Mouse (Mus musculus) neural tube, embryonic 11.5 days (tissue): ENCODE measurements at regions not wholly inside any gene's neighbourhood (a gene's known extent, or its start where the extent isn't known, plus 50 kb on each side); places are given as distances from the start of the nearest gene placed in this dataset.
"Not testable (repeated sequence)": the region's sequence is repeated elsewhere in the genome, so short reads cannot be mapped to it uniquely, and the experiment has no call there.

Source experiments
- ATAC-seq: fragments of 200-750 bp; cut with Nextera tagmentation; 2 replicates; pipeline ENCODE4 v1.8.0; 2017; ENCODE audit warnings: moderate number of reproducible peaks, mild to moderate bottlenecking, moderate TSS enrichment, moderate library complexity; ENCODE audit not compliant: insufficient read depth, low FRiP score, low TSS enrichment
- DNase-seq: peaks from one replicate; pipeline ENCODE4 v3.0.0-alpha.2; 2015; ENCODE audit warnings: low spot score
- H3K27ac ChIP-seq: fragments of 300-500 bp; sonication (generic); 2 replicates; pipeline ENCODE4 v1.5.1; 2014; ENCODE audit warnings: low read depth, mild to moderate bottlenecking, low read length
- H3K27me3 ChIP-seq: fragments of 300-500 bp; sonication (generic); 2 replicates; pipeline ENCODE4 v1.6.1; 2014; ENCODE audit warnings: mild to moderate bottlenecking, low read length, mixed read lengths; ENCODE audit not compliant: control insufficient read depth, insufficient read depth
- H3K36me3 ChIP-seq: fragments of 300-500 bp; sonication (generic); 2 replicates; pipeline ENCODE4 v1.6.1; 2014; ENCODE audit warnings: mild to moderate bottlenecking, low read length, moderate library complexity, mixed read lengths; ENCODE audit not compliant: control insufficient read depth, insufficient read depth
- H3K4me1 ChIP-seq: fragments of 300-500 bp; sonication (generic); 2 replicates; pipeline ENCODE4 v1.6.1; 2014; ENCODE audit warnings: low read length, mixed read lengths; ENCODE audit not compliant: control insufficient read depth, insufficient read depth
- H3K4me2 ChIP-seq: fragments of 300-500 bp; sonication (generic); 2 replicates; pipeline ENCODE4 v1.6.1; 2014; ENCODE audit warnings: low read depth, mild to moderate bottlenecking, moderate library complexity
- H3K4me3 ChIP-seq: fragments of 300-500 bp; sonication (generic); 2 replicates; pipeline ENCODE4 v1.5.1; 2014; ENCODE audit warnings: low read depth, low read length
- H3K9ac ChIP-seq: fragments of 300-500 bp; sonication (generic); 2 replicates; pipeline ENCODE4 v1.6.1; 2014; ENCODE audit warnings: mild to moderate bottlenecking, low read length
- H3K9me3 ChIP-seq: fragments of 300-500 bp; sonication (generic); 2 replicates; pipeline ENCODE4 v1.6.1; 2016; ENCODE audit warnings: low read length; ENCODE audit not compliant: control insufficient read depth
- WGBS: fragments of 180-500 bp; shearing (Covaris S2); extraction: QIAGEN DNeasy Blood & Tissue Kit; methylation state at CpG from one replicate; pipeline ENCODE4 v1.1.7; 2014; 5-methylcytosine and 5-hydroxymethylcytosine counted together

GRCm38 (mm10) chr2:72648294-72648693 lies 172.3 kb downstream of the Cdca7 start:
- ATAC-seq (no peak), DNase-seq (no peak)
- WGBS = 60% methylated on average over 5 of the region's 5 CpGs
- H3K9me3 ChIP-seq = no peaks in the 10 kb centered on the region
- H3K36me3 ChIP-seq = no peaks in the 10 kb centered on the region
- no peak overlapping the region for H3K27ac ChIP-seq
- no peaks in the 10 kb centered on the region for H3K27me3 ChIP-seq
- H3K4me3 ChIP-seq = no peak overlapping the region
- no peaks in the 10 kb centered on the region for H3K4me1 ChIP-seq
- H3K9ac ChIP-seq = no peak overlapping the region
- H3K4me2 ChIP-seq = no peak overlapping the region

- H3K9ac ChIP-seq = no peak overlapping the region
- ATAC-seq = no peak
- no peaks in the 10 kb centered on the region for H3K27me3 ChIP-seq
- 80% methylated on average over 9 of the region's 9 CpGs for WGBS
- H3K27ac ChIP-seq = no peak overlapping the region
- H3K4me1 ChIP-seq = no peaks in the 10 kb centered on the region
- no peaks in the 10 kb centered on the region for H3K36me3 ChIP-seq
- H3K4me3 ChIP-seq = no peak overlapping the region
- DNase-seq = no peak
- H3K4me2 ChIP-seq = no peak overlapping the region
- no peaks in the 10 kb centered on the region for H3K9me3 ChIP-seq
Measured at GRCm38 (mm10) chr2:72655864-72656263, 179.9 kb downstream of the Cdca7 start.

DNA sequence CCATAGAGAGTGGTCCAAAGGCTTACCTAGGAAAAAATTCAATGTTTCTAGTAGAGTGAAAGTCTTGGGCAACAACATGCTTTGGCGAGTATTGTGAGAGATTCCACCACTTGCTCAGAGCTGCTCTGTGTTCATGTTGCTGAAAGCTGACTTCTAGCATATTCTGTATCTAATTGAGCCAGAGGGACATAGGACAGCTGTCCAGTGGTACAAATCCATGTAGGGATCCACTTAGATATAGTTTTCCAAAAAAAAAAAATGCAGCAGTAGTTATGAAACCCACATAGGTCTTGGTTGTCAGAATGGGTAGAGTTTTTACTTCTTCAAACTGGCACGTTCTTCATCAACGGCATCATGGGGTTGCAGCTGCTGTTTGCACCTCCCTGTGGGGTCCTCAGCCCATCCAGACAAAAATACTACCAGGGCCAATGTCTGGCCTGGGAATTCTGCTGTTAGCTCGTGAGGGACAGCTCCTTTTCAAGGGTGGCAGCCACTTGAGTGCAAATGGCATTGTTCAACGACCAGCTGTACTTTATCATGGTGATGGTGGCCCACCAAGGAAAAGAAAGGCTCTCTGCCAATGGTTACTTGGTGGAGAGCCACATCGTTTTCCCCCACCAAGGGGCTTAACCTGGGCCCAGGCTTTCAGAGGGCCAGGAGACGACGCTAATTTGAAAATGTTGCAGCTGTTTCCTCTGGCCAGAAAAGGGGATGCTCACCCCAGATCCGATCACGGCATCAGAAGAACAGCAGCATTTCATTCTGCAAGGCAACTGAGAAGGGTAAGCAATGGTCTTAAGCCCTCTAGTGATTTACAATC lies 181.4 kb downstream of the Cdca7 start:
- no peak overlapping the region for H3K27ac ChIP-seq
- no peaks in the 10 kb centered on the region for H3K4me1 ChIP-seq
- no peak for ATAC-seq
- H3K36me3 ChIP-seq = no peaks in the 10 kb centered on the region
- H3K9me3 ChIP-seq = no peaks in the 10 kb centered on the region
- H3K4me3 ChIP-seq = no peak overlapping the region
- 71% methylated on average over 10 of the region's 10 CpGs for WGBS
- no peak overlapping the region for H3K9ac ChIP-seq
- DNase-seq = no peak
- no peaks in the 10 kb centered on the region for H3K27me3 ChIP-seq
- no peak overlapping the region for H3K4me2 ChIP-seq

DNA sequence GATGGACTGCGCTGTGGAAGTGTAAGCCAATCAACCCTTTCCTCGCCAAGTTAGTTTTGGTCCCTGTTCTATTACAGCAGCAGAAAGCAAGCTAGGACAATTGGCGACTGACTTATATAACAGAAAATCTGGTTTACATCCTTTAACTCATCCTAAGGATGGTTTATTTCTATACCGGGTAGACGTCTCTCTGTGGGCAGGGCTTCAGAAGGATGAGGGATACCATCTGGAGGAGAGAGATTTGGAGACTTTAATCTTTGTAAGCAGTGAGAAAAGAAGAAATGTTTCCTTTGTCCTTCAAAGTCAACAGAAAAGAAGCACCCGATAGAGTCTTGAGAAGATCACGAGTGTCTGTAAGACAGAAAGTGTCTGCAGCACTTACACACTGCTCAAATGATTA lies 186.4 kb downstream of the Cdca7 start:
- Histone ChIP-seq H3K4me1 (no peaks in the 10 kb centered on the region), H3K4me2 (no peak overlapping the region), H3K4me3 (no peak overlapping the region), H3K9me3 (no peaks in the 10 kb centered on the region), H3K27me3 (no peaks in the 10 kb centered on the region), H3K9ac (no peak overlapping the region), H3K27ac (no peak overlapping the region), H3K36me3 (no peaks in the 10 kb centered on the region)
- 88% methylated on average over 7 of the region's 7 CpGs for WGBS
- ATAC-seq = no peak
- no peak for DNase-seq

DNA sequence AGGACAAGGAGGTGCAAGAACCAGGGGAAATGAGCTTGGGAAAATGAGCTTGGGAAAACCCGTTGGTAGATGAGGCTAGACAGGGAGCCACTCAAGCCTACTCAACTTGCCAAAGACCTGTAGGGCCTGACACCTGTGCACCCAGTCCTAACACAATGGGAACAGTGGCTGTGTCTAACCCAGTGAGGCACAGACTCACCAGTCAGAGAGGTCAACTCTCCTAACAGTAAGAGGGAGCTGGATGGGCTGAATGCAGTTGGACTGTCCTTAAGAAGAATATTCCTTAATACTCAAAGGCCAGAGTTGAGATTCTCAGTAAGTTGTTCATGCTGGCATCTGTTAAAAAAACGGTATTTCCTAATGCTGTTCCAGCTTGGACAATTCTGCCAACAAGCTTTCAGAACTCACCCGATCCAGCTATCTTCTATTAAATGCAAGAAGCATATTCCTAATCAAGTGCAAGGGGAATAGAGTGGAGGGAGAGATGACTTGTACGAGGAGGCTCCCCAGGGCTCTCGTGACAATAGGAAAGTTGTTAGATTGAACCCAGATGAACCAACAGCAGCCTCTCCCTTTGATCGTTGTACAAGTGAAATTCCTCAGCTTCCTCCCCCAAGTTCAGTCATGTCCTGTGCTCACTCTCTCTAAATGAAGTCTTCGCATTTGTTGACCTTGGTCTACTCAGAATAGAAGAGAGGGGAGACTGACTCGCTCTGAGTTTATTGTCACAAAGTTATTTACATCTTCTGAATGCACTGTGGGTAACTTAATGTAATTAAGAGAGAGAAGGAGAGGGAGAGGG lies 187.2 kb downstream of the Cdca7 start:
- H3K4me3 ChIP-seq = no peak overlapping the region
- no peaks in the 10 kb centered on the region for H3K4me1 ChIP-seq
- ATAC-seq (no peak), DNase-seq (no peak)
- H3K9me3 ChIP-seq = no peaks in the 10 kb centered on the region
- 73% methylated on average over 8 of the region's 8 CpGs for WGBS
- H3K36me3 ChIP-seq = no peaks in the 10 kb centered on the region
- no peaks in the 10 kb centered on the region for H3K27me3 ChIP-seq
- H3K9ac ChIP-seq = no peak overlapping the region
- H3K27ac ChIP-seq = no peak overlapping the region
- no peak overlapping the region for H3K4me2 ChIP-seq

DNA sequence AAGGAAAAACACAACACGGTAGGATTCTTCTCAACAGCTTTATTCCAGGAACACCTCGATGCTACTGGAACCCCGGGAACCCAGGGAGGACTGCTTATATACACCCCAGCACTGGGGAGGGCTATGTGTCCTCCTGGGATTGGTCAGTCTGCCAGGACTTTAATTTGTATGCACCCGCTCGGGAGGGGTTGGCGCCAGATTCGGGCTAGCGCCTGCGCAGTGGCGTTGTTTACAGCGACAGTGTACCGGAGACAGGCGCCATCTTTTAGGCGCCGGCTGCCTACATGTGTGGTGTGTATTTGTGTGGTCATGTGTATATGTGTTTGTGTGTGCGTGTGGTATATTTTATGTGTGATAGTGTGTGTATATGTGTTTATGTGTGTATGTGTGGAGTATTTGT lies 191.4 kb downstream of the Cdca7 start:
- not testable (repeated sequence) for H3K9ac ChIP-seq, H3K27me3 ChIP-seq, H3K36me3 ChIP-seq, H3K4me3 ChIP-seq, DNase-seq, H3K27ac ChIP-seq, ATAC-seq, H3K9me3 ChIP-seq, H3K4me2 ChIP-seq, H3K4me1 ChIP-seq
- WGBS = 96% methylated on average over 16 of the region's 16 CpGs

DNA sequence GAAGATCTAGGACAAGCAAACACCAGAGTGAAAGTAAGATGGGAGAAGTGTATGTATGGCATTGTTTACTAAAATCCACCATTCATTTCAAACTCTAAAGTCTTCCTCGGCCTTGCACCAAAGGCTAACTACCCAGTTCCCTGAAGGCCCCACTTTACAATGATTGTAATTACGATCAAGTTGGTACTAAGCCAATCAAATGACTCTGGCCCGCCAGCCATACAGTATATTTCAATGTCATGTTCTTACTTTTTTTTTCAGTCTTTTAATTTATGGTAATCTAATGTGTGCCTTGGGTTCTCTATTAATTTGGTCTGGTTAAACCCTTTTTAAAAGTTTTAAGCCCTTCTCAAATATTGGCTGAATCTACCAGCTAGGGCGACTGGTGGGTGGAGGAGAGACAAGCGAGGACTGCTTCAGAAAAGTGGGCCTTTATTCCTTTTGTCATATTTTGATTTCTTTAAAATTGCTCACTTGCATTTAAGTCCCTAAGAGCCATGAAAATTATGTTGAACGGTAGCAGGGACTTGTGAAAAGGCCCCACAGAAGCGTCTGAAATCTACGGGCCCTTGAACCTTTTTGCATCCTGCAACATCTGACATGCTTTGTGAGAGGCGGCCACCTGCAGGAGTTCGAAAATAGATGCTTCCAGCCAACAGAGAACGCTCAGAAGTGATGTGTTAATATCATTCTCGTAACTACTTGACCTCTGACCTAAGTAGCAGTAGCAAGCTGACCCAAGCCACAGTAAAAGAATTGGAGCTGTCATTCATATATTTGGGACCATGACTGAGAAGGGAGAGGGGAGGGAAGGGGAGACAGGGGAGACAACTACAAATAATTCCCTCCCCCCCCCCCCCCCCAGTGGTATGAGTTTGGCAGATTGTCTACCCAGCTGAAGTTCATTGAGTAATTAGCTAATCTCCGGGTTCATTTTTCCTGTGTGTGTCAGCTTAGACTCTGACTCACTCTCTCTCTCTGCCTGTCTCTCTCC lies 197.2 kb downstream of the Cdca7 start:
- Histone ChIP-seq H3K27ac (no peak overlapping the region), H3K9ac (no peak overlapping the region), H3K9me3 (no peaks in the 10 kb centered on the region), H3K36me3 (no peaks in the 10 kb centered on the region), H3K4me1 (no peaks in the 10 kb centered on the region), H3K4me3 (no peak overlapping the region), H3K4me2 (no peak overlapping the region), H3K27me3 (no peaks in the 10 kb centered on the region)
- WGBS = 32% methylated on average over 13 of the region's 13 CpGs
- no peak for ATAC-seq
- no peak for DNase-seq

DNA sequence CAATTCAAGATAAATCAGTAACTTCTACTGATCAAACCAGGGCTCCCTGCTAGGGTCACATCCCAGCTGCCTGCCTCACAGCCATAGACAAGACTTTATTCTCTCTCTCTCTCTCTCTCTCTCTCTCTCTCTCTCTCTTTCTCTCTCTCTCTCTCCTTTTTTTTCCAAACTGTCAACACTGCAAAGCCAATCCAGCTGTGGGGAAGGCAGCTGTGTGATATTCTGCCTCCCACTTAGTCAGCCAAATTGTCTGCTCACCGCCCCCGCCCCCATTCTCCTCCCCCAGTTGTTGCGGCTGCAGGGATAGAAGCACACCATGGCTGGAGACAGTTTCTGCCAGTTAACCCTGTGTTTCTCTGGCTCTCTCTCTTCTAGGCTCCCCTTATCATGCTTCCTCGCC lies 198.3 kb downstream of the Cdca7 start:
- Histone ChIP-seq H3K4me1 (no peaks in the 10 kb centered on the region), H3K27ac (no peak overlapping the region), H3K4me3 (no peak overlapping the region), H3K36me3 (no peaks in the 10 kb centered on the region), H3K9ac (no peak overlapping the region), H3K4me2 (no peak overlapping the region), H3K27me3 (no peaks in the 10 kb centered on the region), H3K9me3 (no peaks in the 10 kb centered on the region)
- DNase-seq (peak; percentile 23), ATAC-seq (no peak)
- WGBS = 15% methylated on average over 4 of the region's 4 CpGs
